Mouse (Mus musculus): ENCODE results near the gene Mybpc1. TPM values are rescaled to one million over a fixed set of nuclear protein-coding genes. Genes with fewer than 3 reads are reported as not detected.

Mybpc1 gene
- polyA plus RNA-seq, 1 experiment from 2014 or later, result 0.33 TPM

GRCm38 (mm10) chr10:88510503-88511271 is 94.3 kb downstream of the Mybpc1 start:
- Histone ChIP-seq H3K9me3 (ENCODE audit: control insufficient read depth, low read depth, low read length) (no peaks in the 10 kb centered on the region), H3K36me3 (ENCODE audit: control insufficient read depth, insufficient read depth, low read length) (no peaks in the 10 kb centered on the region), H3K4me3 (ENCODE audit: low read depth, low read length) (no peak overlapping the region), H3K9ac (replicated peaks; ENCODE audit: low read depth, low read length) (no peak overlapping the region), H3K27ac (ENCODE audit: low read length) (no peak overlapping the region), H3K27me3 (ENCODE audit: control insufficient read depth, insufficient read depth, low read length) (no peaks in the 10 kb centered on the region), H3K4me1 (ENCODE audit: control insufficient read depth, insufficient read depth, low read length) (no peaks in the 10 kb centered on the region), H3K4me2 (replicated peaks; ENCODE audit: low read depth, low read length) (no peak overlapping the region)
- no peak for ATAC-seq (ENCODE audit: insufficient number of reproducible peaks, insufficient read depth, low FRiP score, low read depth)
- 71% methylated on average over 12 of the region's 12 CpGs for WGBS

GRCm38 (mm10) chr10:88507691-88508143 is 97.2 kb downstream of the Mybpc1 start:
- H3K4me2 ChIP-seq (replicated peaks; ENCODE audit: low read depth, low read length), result no peak overlapping the region
- WGBS, result 77% methylated on average over 7 of the region's 7 CpGs
- ATAC-seq (ENCODE audit: insufficient number of reproducible peaks, insufficient read depth, low FRiP score, low read depth), result no peak
- peaks cover 5% of the 10 kb centered on the region; the same call in 1 of the 2 replicates for H3K4me1 ChIP-seq (ENCODE audit: control insufficient read depth, insufficient read depth, low read length)
- no peak overlapping the region for H3K4me3 ChIP-seq (ENCODE audit: low read depth, low read length)
- no peaks in the 10 kb centered on the region for H3K27me3 ChIP-seq (ENCODE audit: control insufficient read depth, insufficient read depth, low read length)
- no peak overlapping the region for H3K9ac ChIP-seq (replicated peaks; ENCODE audit: low read depth, low read length)
- H3K27ac ChIP-seq (ENCODE audit: low read length), result no peak overlapping the region
- H3K36me3 ChIP-seq (ENCODE audit: control insufficient read depth, insufficient read depth, low read length), result no peaks in the 10 kb centered on the region
- H3K9me3 ChIP-seq (ENCODE audit: control insufficient read depth, low read depth, low read length), result no peaks in the 10 kb centered on the region

- peaks cover 9% of the 10 kb centered on the region; the same call in 1 of the 2 replicates for H3K4me1 ChIP-seq (ENCODE audit: control insufficient read depth, insufficient read depth, low read length)
- no peaks in the 10 kb centered on the region for H3K36me3 ChIP-seq (ENCODE audit: control insufficient read depth, insufficient read depth, low read length)
- no peak overlapping the region for H3K4me2 ChIP-seq (replicated peaks; ENCODE audit: low read depth, low read length)
- ATAC-seq (ENCODE audit: insufficient number of reproducible peaks, insufficient read depth, low FRiP score, low read depth), result no peak
- no peak overlapping the region for H3K9ac ChIP-seq (replicated peaks; ENCODE audit: low read depth, low read length)
- WGBS, result 71% methylated on average over 5 of the region's 5 CpGs
- no peaks in the 10 kb centered on the region for H3K27me3 ChIP-seq (ENCODE audit: control insufficient read depth, insufficient read depth, low read length)
- H3K4me3 ChIP-seq (ENCODE audit: low read depth, low read length), result no peak overlapping the region
- H3K27ac ChIP-seq (ENCODE audit: low read length), result no peak overlapping the region
- H3K9me3 ChIP-seq (ENCODE audit: control insufficient read depth, low read depth, low read length), result no peaks in the 10 kb centered on the region
Measured at GRCm38 (mm10) chr10:88505256-88505655, 99.7 kb downstream of the Mybpc1 start.

GRCm38 (mm10) chr10:88504481-88504880 is 100.5 kb downstream of the Mybpc1 start:
- no peak for ATAC-seq (ENCODE audit: insufficient number of reproducible peaks, insufficient read depth, low FRiP score, low read depth)
- H3K27ac ChIP-seq (ENCODE audit: low read length), result no peak overlapping the region
- H3K27me3 ChIP-seq (ENCODE audit: control insufficient read depth, insufficient read depth, low read length), result no peaks in the 10 kb centered on the region
- peak overlapping the region; percentile 75; the same call in 1 of the 2 replicates for H3K4me3 ChIP-seq (ENCODE audit: low read depth, low read length)
- H3K4me1 ChIP-seq (ENCODE audit: control insufficient read depth, insufficient read depth, low read length), result peaks cover 9% of the 10 kb centered on the region; the same call in 1 of the 2 replicates
- no peaks in the 10 kb centered on the region for H3K36me3 ChIP-seq (ENCODE audit: control insufficient read depth, insufficient read depth, low read length)
- H3K9me3 ChIP-seq (ENCODE audit: control insufficient read depth, low read depth, low read length), result no peaks in the 10 kb centered on the region
- H3K4me2 ChIP-seq (replicated peaks; ENCODE audit: low read depth, low read length), result peak overlapping the region; percentile 66; the same call in 1 of the 2 replicates
- 52% methylated on average over 3 of the region's 3 CpGs for WGBS
- H3K9ac ChIP-seq (replicated peaks; ENCODE audit: low read depth, low read length), result no peak overlapping the region

GRCm38 (mm10) chr10:88503421-88504314 is 101.3 kb downstream of the Mybpc1 start, which contains the start of gene Chpt1:
TSS of gene Chpt1 (minus strand) at chr10:88504073.
- H3K27ac ChIP-seq (ENCODE audit: low read length), result no peak within 1 kb of the TSS; the same call in 1 of the 2 replicates
- H3K27me3 ChIP-seq (ENCODE audit: control insufficient read depth, insufficient read depth, low read length), result no peaks in the 10 kb centered on the region
- H3K9me3 ChIP-seq (ENCODE audit: control insufficient read depth, low read depth, low read length), result no peaks in the 10 kb centered on the region
- peak within 1 kb of the TSS; percentile 85 for H3K9ac ChIP-seq (replicated peaks; ENCODE audit: low read depth, low read length)
- H3K4me3 ChIP-seq (ENCODE audit: low read depth, low read length), result peak within 1 kb of the TSS; percentile 75
- H3K4me1 ChIP-seq (ENCODE audit: control insufficient read depth, insufficient read depth, low read length), result peaks cover 9% of the 10 kb centered on the region; the same call in 1 of the 2 replicates
- no peaks in the 10 kb centered on the region for H3K36me3 ChIP-seq (ENCODE audit: control insufficient read depth, insufficient read depth, low read length)
- WGBS, result under 1% methylated on average over 69 of the region's 80 CpGs
- ATAC-seq (ENCODE audit: insufficient number of reproducible peaks, insufficient read depth, low FRiP score, low read depth), result peak; percentile 95
- peak within 1 kb of the TSS; percentile 66 for H3K4me2 ChIP-seq (replicated peaks; ENCODE audit: low read depth, low read length)

GRCm38 (mm10) chr10:88502919-88503318 is 102.0 kb downstream of the Mybpc1 start:
- no peaks in the 10 kb centered on the region for H3K36me3 ChIP-seq (ENCODE audit: control insufficient read depth, insufficient read depth, low read length)
- H3K4me1 ChIP-seq (ENCODE audit: control insufficient read depth, insufficient read depth, low read length), result peaks cover 9% of the 10 kb centered on the region; the same call in 1 of the 2 replicates
- peak overlapping the region; percentile 75 for H3K4me3 ChIP-seq (ENCODE audit: low read depth, low read length)
- WGBS, result 35% methylated on average over 4 of the region's 4 CpGs
- no peak for ATAC-seq (ENCODE audit: insufficient number of reproducible peaks, insufficient read depth, low FRiP score, low read depth)
- no peaks in the 10 kb centered on the region for H3K27me3 ChIP-seq (ENCODE audit: control insufficient read depth, insufficient read depth, low read length)
- H3K4me2 ChIP-seq (replicated peaks; ENCODE audit: low read depth, low read length), result peak overlapping the region; percentile 66
- H3K9me3 ChIP-seq (ENCODE audit: control insufficient read depth, low read depth, low read length), result no peaks in the 10 kb centered on the region
- no peak overlapping the region for H3K27ac ChIP-seq (ENCODE audit: low read length)
- H3K9ac ChIP-seq (replicated peaks; ENCODE audit: low read depth, low read length), result peak overlapping the region; percentile 85; the same call in 1 of the 2 replicates

GRCm38 (mm10) chr10:88501886-88502765 is 102.8 kb downstream of the Mybpc1 start:
- Histone ChIP-seq H3K27me3 (ENCODE audit: control insufficient read depth, insufficient read depth, low read length) (no peaks in the 10 kb centered on the region), H3K4me1 (ENCODE audit: control insufficient read depth, insufficient read depth, low read length) (peaks cover 9% of the 10 kb centered on the region; the same call in 1 of the 2 replicates), H3K9me3 (ENCODE audit: control insufficient read depth, low read depth, low read length) (no peaks in the 10 kb centered on the region), H3K4me3 (ENCODE audit: low read depth, low read length) (no peak overlapping the region; the same call in 1 of the 2 replicates), H3K9ac (replicated peaks; ENCODE audit: low read depth, low read length) (no peak overlapping the region), H3K27ac (ENCODE audit: low read length) (no peak overlapping the region), H3K4me2 (replicated peaks; ENCODE audit: low read depth, low read length) (no peak overlapping the region; the same call in 1 of the 2 replicates), H3K36me3 (ENCODE audit: control insufficient read depth, insufficient read depth, low read length) (no peaks in the 10 kb centered on the region)
- no peak for ATAC-seq (ENCODE audit: insufficient number of reproducible peaks, insufficient read depth, low FRiP score, low read depth)
- WGBS, result 72% methylated on average over 13 of the region's 13 CpGs

Data from stomach, embryonic 14.5 days (tissue).